Mouse (Mus musculus) MEL-GATA-1-ER (cell line): ENCODE results near the gene Lypd3.
"Not testable (repeated sequence)": the region's sequence is repeated elsewhere in the genome, so short reads cannot be mapped to it uniquely, and the experiment has no call there.

Source experiments
- DNase-seq: peaks from one replicate; pipeline ENCODE4 v3.0.0-alpha.2; 2012; ENCODE audit warnings: low read depth; ENCODE audit errors: extremely low read depth

Lypd3 gene

DNA sequence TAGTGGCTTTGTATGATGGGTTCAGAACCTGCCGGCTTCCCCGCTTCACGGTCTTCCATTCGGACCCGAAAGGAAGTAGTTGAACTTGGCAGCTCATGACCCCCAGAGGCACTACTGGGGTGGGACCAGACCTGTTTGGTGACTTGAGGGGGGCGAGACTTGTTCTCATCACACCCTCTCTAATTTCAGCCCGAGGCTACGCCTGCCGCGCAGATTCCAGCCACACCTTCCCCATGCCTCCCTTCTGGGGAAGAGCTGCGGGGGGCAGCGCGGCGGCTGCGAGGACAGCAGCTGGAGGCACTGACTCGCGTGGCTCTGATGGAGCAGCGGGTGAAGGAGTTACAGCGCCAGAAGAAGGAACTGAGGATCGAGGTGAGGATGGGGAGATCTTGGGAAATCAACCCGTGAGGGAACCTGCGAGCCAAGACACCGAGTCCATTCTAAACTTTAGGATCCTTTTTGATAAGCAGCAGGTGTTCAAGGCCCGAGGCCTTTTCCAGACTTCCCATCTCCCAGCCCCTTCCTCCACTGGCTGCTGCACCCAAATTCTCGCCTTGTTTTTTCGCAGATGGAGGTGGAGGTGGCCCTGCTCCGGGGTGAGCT, 23.9 kb upstream of the Lypd3 start:
- no peak for DNase-seq

DNA sequence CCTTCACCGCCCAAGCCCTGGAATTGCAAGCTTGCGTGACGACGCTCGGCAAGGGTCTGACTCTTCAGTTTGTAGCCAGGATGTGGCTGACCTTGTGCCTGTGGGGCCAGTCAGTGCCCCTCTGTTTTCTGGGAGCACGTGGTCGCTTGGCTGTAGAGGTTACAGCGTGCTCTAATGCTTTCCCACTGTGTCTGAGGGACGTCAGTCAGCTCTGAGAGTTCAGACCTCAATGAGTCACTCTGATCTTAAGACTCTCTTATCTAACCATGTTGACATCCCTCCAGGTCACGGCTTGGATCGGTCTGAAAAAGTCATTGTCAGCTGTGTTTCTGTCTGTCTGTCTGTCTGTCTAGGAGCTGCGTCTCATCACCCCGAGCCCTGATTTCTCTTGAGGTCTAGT, 21.5 kb upstream of the Lypd3 start:
- DNase-seq: no peak

DNA sequence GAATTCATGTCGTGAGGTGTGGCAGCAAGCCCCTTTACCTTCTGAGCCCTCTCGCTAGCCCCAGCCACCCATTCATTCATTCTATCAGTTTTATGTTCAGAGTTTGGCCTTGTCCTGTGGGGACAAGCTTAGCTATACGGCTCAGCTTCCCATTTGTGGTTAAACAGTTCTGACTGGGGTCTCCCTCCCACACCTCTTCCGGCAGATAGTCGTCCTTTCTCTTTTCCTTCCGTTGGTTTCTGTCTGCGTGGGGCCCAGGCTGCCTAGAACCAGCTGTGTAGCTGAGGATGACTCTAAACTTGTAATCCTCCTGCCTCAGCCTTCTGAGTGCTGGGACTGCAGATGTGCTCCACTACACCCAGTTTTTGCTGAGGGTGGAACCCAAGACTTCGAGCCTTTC, 18.6 kb upstream of the Lypd3 start:
- peak; percentile 76 for DNase-seq

DNA sequence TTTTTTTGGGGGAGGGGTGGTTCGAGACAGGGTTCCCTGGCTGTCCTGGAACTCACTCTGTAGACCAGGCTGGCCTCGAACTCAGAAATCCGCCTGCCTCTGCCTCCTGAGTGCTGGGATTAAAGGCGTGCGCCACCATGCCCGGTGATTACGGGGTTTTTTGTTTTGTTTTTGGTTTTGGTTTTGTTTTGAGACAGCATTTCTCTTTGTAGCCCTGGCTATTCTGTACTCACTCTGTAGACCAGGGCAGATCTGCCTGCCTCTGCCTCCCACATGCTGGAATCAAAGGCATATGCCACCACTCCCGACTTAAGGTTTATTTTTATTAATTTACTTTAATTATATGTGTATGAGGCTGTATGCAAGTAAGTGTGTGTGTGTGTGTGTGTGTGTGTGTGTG, 18.0 kb upstream of the Lypd3 start:
- DNase-seq: not testable (repeated sequence)

DNA sequence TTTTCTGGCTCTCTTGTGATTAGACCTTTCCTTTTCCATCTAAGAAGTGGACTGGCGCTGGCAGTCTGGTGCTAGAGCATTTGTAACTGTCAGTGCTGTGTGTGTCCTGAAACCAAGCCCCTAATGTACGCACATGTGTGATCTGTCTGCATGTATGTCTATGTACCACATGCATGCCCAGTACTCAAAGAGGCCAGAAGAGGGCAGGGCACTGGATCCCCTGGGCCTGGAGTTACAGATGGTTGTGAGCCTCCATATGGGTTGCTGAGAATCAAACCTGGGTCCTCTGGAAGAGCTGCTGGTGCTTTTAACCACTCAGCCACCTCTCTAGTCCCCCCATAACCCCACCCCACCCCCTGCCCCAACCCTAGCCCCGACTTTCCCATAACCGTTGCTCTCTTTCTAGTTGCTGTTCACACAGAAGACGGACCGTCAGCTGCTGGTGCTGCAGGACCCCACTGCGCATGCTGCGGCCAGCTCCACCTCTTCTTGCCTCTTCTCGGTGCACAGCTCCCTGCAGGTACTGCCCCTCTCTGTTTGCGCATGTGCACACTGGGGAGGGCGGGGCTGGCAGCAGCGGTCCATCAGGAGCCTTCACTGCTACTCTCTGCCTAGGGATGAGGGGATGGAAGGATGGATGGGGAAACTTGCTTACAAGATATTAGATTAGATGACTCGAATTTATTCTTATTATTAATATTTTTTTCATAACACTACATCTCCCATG, 16.5 kb upstream of the Lypd3 start:
- no peak for DNase-seq

DNA sequence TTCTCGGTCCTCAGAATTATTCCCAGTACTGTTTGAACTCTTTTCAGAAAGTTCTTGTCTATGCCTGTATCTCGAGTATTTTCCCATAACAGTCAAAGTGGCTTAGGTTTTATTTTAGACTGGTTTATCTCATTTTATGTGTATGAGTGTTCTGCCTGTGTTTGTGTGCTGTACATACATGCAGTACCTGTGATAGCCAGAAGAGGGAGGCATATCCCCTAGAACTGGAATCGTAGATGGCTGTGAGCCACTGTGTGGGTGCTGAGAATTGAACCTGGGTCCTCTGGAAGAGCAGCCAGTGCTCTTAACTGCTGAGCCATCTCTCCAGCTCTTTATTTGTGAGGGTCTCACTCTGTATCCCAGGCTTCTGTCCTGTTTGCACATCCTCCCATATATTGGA, 15.2 kb upstream of the Lypd3 start:
- DNase-seq: no peak

DNA sequence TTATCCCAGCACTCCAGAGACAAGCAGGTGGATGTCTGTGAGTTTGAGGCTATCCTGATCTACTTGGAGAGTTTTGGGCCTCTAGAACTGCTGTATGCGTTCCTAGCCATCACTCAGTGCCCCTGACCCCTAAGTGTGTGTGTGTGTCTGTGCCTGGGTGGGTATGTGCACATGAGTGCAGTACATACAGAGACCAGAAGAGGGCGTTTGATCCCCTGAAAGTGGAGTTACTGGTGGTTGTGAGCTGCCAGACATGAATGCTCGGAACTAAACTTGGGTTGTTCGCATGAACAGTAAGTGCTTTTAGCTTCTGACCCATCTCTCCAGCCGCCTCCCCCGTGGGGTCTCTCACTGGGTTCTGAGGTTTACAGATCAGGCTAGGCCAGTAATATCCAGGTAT, 13.4 kb upstream of the Lypd3 start:
- no peak for DNase-seq

DNA sequence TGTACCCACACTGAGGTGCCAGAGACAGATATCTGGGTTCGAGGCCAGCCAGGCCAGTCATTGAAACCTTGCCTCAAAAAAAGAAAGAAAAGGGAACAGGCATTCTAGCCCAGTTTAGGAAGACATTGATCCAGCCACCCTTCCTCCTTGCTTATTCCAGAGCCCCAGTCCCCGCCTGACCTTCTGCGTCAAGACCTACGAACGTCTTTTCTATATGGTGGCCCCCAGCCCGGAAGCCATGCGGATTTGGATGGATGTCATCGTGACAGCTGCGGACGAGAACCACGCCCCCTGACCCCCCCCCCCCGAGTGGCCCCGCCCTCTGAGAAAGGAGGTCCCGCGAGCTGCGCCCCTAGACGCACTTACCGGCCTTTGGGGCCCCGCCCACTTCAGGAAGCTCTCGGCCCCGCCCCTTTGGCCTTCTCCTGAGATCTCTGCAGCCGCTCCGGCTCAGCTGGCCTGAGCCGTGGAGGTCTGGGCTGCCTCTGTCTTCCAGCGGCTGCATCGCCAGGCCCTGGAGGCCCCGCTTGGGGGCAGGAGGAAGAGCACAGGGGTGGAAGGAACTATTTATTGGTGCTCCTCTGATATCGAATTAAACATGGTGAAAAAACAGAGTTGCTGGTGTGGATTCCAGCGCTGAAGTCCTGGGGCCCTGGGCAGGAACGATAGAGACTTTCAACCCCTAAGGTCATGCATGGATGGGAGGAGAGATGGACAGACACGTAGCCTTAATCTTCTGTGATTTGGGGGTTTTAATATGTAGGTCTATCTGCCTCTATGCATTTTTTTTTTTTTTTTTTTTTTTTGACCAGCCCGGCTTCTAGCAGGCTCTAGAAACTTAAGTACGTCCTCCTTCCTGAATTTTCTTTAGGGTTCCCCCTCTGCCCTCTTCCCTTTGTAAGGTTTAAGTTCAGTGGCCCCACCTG, 7.4 kb upstream of the Lypd3 start:
- DNase-seq: peak; percentile 31

DNA sequence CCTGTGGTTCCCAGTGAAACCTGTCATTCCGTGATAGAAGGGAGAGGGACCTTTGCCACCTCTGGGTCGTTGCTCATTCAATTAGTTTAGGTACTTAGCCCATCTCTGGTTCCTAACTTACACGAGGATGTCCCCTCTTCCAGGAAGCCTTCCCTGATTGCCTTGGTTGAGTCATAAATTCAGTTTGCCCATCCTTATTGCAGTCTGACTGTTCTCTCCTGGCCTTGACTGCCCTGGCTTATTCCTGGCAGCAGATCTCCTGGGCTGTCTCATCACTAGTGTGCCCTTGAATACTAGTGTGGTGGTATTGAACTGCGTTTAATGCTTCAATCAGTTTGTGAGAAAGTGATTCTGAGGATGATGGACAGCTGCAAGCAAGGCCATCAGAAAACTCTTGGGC, 6.7 kb upstream of the Lypd3 start:
- no peak for DNase-seq

DNA sequence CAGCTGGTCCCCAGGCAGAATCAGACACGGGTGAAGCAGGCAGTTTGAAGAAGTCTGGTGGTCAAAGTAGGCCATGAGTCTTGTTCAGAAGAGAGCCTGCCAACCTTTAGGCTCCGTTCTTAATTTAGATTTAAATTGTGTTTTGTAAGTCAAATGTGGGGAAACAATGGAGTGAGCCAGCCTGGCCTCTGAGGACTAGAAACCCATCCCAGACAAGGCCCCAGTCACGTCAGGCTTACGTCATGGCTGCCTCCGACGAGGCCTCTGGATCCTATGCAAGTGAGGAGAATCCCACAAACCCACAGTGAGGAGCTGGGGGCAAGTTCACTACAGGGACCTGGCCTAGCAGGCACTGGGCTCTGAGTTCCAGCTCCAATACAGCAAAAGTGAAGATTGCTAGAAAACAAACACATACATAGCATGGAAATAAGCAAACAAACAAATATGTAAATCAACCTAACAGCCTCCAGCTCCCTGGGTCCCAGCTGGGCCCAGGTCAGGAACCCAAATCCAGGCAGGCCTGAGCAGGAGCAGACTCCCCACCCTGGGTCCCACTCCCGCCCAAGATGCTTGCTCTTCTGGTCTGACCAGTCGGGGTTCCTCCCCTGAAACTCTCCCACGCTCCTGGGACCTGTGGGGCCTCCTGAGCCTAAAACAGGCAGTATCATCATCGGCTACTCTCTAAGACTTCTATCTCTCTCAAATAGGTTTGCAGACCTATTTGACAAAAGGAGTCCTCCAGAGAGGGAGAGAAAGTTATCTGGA, 6.1 kb upstream of the Lypd3 start:
- DNase-seq: no peak

DNA sequence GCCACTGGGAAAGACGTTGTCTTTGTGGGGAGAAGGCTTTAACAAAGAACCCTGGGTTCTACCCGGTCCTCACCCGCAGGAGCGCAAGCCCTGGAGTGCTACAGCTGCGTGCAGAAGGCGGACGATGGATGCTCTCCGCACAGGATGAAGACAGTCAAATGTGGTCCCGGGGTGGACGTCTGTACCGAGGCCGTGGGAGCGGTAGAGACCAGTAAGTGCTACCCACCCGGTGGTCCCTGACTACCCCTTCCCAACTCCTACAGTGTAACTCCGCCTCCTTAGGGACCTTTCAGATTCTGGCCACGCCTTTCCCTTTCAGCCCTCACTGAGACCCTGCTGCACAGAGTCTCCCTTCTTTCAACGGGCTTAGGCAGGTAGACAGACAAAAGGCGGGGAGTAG, 696 bp downstream of the Lypd3 start:
- no peak for DNase-seq

DNA sequence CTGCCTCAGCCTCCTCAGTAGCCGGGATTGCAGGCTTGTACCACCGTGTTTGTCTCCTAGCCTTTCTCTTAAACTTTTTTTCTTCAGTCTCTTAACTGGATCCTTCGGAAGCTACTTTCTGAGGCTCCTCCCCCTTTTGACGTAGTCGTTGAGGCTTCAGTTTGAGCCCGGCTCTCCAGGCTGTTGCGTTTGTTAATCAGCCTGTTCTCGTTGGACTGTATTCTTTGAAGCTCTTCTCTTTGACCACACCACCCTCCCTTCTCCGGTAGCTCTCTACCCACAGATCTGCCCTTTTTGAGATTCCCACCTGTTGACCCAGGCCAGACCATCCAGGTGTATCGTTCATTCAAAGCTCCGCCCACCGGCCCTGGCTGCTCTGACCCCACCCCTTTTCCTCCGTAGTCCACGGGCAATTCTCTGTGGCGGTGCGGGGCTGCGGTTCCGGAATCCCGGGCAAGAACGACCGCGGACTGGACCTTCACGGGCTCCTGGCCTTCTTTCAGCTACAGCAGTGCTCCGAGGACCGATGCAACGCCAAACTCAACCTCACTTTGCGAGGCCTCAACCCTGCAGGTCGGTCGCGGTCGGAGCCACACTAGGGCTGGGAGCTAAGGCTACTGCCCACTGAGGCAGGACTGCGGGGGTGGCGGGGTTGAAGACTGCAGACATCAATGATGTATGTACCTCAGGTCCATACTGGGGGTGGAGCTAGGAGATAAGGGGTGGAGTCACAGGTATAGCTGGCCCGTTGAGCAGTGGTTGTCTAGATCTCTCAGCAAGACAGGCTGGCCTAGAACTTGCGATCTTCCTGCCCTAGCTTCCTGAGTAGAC, 1.9 kb downstream of the Lypd3 start:
- DNase-seq: no peak

DNA sequence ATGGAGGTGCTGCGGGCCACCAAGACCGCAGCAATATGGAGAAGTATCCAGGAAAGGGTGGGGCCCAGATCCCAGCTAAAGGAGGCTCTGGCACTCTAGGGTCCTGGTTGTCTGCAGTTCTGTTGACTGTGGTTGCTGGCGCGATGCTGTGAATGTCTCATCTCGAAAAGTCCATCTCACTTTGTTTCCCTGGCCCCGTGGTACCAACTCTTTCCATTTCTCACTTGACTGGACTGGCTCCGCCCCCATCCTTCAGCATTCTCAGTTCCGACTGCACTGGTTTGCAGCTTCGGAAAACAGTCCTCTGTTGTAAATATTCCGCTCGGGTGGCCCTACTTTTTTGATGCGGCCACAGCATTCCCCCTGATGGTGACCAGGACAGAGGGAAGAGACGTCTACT, 4.1 kb downstream of the Lypd3 start:
- DNase-seq: no peak

DNA sequence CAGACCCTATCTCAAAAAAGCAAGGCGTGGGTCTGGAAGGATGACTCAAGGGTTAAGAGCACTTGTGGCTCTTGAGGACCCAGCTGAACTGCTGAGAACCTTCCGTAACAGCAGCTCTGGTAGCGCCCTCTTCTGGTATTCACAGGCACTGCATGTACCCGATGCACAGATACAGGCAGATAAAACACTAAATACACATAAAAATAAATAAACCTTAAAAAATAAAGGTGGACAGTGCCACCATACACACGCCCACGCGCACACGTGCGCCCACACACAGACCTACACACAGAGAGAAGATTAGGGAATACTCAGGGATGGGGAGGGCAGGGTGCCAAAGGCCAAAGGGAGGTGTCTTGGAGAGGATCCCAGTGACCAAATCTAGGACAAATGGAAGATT, 6.1 kb downstream of the Lypd3 start:
- DNase-seq: peak; percentile 49

DNA sequence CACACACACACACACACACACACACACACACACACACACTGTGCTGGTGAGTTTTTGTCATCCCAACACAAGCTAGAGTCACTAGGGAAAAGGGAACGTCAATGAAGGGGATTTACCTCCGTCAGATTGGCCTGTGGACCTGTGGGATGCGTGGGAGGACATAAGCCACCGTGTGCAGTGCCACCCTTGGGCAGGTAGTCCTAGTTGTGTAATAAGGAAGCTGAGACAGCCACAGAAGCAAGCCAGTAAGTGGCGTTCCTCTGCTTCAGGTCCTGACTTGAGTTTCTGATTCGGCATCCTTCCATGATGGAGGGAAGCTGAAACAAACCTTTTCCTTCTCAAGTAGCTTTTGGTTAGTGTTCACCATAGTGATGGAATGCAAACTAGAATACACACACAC, 8.1 kb downstream of the Lypd3 start:
- DNase-seq: no peak

DNA sequence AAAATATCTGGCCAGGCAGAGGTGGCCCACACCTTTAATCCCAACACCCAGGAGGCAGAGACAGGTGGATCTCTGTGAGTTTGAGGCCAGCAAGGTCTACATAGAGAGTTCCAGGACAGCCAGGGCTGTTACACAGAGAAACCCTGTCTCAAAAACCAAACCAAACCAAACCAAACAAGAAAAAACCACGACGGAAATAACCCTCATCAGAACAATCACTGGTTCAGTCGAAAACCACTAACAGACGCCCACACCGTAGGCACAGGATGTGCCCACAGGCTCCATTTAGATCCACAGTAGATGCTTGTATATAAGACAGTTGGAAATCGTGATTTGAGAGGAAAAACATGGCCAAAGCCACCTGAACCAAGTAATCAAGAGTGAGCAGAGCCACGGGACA, 8.6 kb downstream of the Lypd3 start:
- no peak for DNase-seq

DNA sequence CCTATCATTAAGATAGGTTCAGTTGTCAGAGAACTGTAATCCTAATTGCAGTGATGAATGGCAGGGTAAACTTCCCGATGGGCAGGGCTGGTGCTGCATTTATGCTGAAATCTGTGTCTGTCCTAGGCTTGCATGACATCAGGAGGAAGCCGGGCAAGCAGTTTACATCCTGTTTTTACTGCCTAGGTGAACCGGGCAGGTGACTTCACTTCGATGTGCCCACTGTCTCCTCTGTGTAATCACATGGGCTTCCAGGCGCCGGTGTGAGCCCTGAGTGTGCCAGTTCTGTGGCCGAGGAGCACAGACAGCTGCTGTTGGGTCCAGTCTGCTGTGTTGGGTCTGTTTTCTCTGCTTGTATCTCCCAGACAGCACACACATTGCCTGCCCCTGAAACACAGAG, 10.1 kb downstream of the Lypd3 start:
- no peak for DNase-seq

DNA sequence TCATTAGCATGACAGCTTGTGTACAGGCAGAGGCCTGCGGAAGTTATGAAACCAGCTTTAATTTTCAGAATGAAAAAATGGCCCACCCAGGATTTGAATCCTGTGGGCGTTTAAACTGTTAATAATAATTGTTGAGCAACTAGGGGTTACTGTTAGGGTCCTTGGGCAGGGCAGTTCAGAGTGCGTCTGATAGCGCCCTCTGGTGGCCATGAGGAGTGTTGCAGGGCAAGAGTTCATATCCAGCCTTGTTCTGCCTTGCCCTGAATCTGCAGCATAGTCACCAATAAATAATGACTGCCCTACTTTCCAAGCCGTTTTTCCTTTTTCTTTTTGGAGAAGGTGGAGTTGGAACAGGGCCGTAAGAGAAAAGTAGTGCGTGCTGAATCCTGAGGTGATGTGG, 17.3 kb downstream of the Lypd3 start:
- peak; percentile 35 for DNase-seq

DNA sequence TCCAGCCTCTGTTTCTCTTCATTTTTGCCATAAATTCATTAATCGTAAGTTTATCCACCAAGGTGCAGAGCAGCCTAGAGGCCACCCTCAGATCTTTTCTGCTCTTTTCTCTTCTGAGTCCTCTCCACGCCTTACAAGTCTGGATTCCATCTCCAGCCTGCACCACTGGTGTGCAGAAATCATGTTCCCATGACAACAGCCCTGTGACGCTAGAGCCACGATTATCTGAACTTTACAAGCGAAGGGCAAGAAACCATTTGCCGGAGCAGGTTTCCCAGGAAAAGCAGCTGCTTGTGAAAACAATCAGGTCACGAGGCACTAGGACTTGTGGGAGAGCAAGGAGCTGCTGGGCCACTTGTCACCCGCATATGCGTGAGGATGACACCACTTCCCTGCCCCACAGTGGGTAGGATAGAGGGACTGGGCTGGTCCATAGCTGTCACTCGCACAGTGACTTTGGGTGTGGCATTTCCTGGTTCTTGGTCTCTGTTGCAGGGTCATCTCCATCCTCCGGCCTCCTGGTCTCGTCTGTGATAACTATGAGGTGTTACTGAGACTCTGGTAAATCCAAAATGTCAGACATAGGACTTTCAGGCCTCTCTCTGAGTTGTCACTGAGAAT, 23.5 kb downstream of the Lypd3 start:
- DNase-seq: no peak
